Mouse (Mus musculus): ENCODE results near the gene Ulk2. TPM values are rescaled to one million over a fixed set of nuclear protein-coding genes. Genes with fewer than 3 reads are reported as not detected.
"Not testable (repeated sequence)": the region's sequence is repeated elsewhere in the genome, so short reads cannot be mapped to it uniquely, and the experiment has no call there.

Ulk2 gene
- polyA plus RNA-seq, 1 experiment: 97.5 TPM

- DNase-seq (ENCODE audit: low read depth): no peak
- TF ChIP-seq POLR2A (IDR thresholded peaks at IDR 0.05; ENCODE audit: borderline replicate concordance, extremely low read depth, insufficient read depth, insufficient read length, poor library complexity, severe bottlenecking): no peak
- no peak for TF ChIP-seq CTCF (IDR thresholded peaks at IDR 0.05; ENCODE audit: borderline replicate concordance, extremely low read depth, insufficient read depth, insufficient read length)
Observed at GRCm38 (mm10) chr11:61851195-61851594, 3.7 kb downstream of the Ulk2 start.

- not testable (repeated sequence) for DNase-seq (ENCODE audit: low read depth)
Observed at GRCm38 (mm10) chr11:61840663-61841062, 14.2 kb downstream of the Ulk2 start.

- no peak for DNase-seq (ENCODE audit: low read depth)
- no peak for TF ChIP-seq CTCF (IDR thresholded peaks at IDR 0.05; ENCODE audit: borderline replicate concordance, extremely low read depth, insufficient read depth, insufficient read length)
- TF ChIP-seq POLR2A (IDR thresholded peaks at IDR 0.05; ENCODE audit: borderline replicate concordance, extremely low read depth, insufficient read depth, insufficient read length, poor library complexity, severe bottlenecking): no peak
Observed at GRCm38 (mm10) chr11:61839940-61840339, 14.9 kb downstream of the Ulk2 start.

- DNase-seq (ENCODE audit: low read depth): no peak
- no peak for TF ChIP-seq CTCF (IDR thresholded peaks at IDR 0.05; ENCODE audit: borderline replicate concordance, extremely low read depth, insufficient read depth, insufficient read length)
Observed at GRCm38 (mm10) chr11:61839182-61839581, 15.7 kb downstream of the Ulk2 start.

- peak; percentile 35 for DNase-seq (ENCODE audit: low read depth)
Observed at GRCm38 (mm10) chr11:61809793-61810192, 45.1 kb downstream of the Ulk2 start.

GRCm38 (mm10) chr11:61808551-61809117 is 46.2 kb downstream of the Ulk2 start:
- no peak for DNase-seq (ENCODE audit: low read depth)
- no peak for TF ChIP-seq POLR2A (IDR thresholded peaks at IDR 0.05; ENCODE audit: borderline replicate concordance, extremely low read depth, insufficient read depth, insufficient read length, poor library complexity, severe bottlenecking)
- no peak for TF ChIP-seq CTCF (IDR thresholded peaks at IDR 0.05; ENCODE audit: borderline replicate concordance, extremely low read depth, insufficient read depth, insufficient read length)

More at GRCm38 (mm10) chr11:61809793-61810192, 45.1 kb downstream of the Ulk2 start:
- TF ChIP-seq POLR2A (IDR thresholded peaks at IDR 0.05; ENCODE audit: borderline replicate concordance, extremely low read depth, insufficient read depth, insufficient read length, poor library complexity, severe bottlenecking) (no peak), CTCF (IDR thresholded peaks at IDR 0.05; ENCODE audit: borderline replicate concordance, extremely low read depth, insufficient read depth, insufficient read length) (no peak)

GRCm38 (mm10) chr11:61793441-61793840 is 61.4 kb downstream of the Ulk2 start:
- DNase-seq (ENCODE audit: low read depth): no peak

GRCm38 (mm10) chr11:61788550-61788949 is 66.3 kb downstream of the Ulk2 start:
- TF ChIP-seq CTCF (IDR thresholded peaks at IDR 0.05; ENCODE audit: borderline replicate concordance, extremely low read depth, insufficient read depth, insufficient read length) (no peak), POLR2A (IDR thresholded peaks at IDR 0.05; ENCODE audit: borderline replicate concordance, extremely low read depth, insufficient read depth, insufficient read length, poor library complexity, severe bottlenecking) (no peak)
- DNase-seq (ENCODE audit: low read depth): no peak

More at GRCm38 (mm10) chr11:61793441-61793840, 61.4 kb downstream of the Ulk2 start:
- TF ChIP-seq CTCF (IDR thresholded peaks at IDR 0.05; ENCODE audit: borderline replicate concordance, extremely low read depth, insufficient read depth, insufficient read length) (no peak), POLR2A (IDR thresholded peaks at IDR 0.05; ENCODE audit: borderline replicate concordance, extremely low read depth, insufficient read depth, insufficient read length, poor library complexity, severe bottlenecking) (no peak)

- not testable (repeated sequence) for DNase-seq (ENCODE audit: low read depth)
Observed at GRCm38 (mm10) chr11:61782526-61782925, 72.3 kb downstream of the Ulk2 start.

GRCm38 (mm10) chr11:61774551-61775149 is 80.2 kb downstream of the Ulk2 start:
- no peak for DNase-seq (ENCODE audit: low read depth)
- TF ChIP-seq POLR2A (IDR thresholded peaks at IDR 0.05; ENCODE audit: borderline replicate concordance, extremely low read depth, insufficient read depth, insufficient read length, poor library complexity, severe bottlenecking): no peak
- no peak for TF ChIP-seq CTCF (IDR thresholded peaks at IDR 0.05; ENCODE audit: borderline replicate concordance, extremely low read depth, insufficient read depth, insufficient read length)

- peak; percentile 98 for DNase-seq (ENCODE audit: low read depth)
- peak; percentile 81 for TF ChIP-seq POLR2A (IDR thresholded peaks at IDR 0.05; ENCODE audit: borderline replicate concordance, extremely low read depth, insufficient read depth, insufficient read length, poor library complexity, severe bottlenecking)
- no peak for TF ChIP-seq CTCF (IDR thresholded peaks at IDR 0.05; ENCODE audit: borderline replicate concordance, extremely low read depth, insufficient read depth, insufficient read length)
Observed at GRCm38 (mm10) chr11:61761584-61762407, 93.1 kb downstream of the Ulk2 start, which contains the start of gene Prpsap2. Gene Prpsap2, minus strand, starts transcription at chr11:61762088.

- peak; percentile 15 for DNase-seq (ENCODE audit: low read depth)
- TF ChIP-seq CTCF (IDR thresholded peaks at IDR 0.05; ENCODE audit: borderline replicate concordance, extremely low read depth, insufficient read depth, insufficient read length) (peak; percentile 3; the same call in 1 of the 2 replicates), POLR2A (IDR thresholded peaks at IDR 0.05; ENCODE audit: borderline replicate concordance, extremely low read depth, insufficient read depth, insufficient read length, poor library complexity, severe bottlenecking) (no peak)
Observed at GRCm38 (mm10) chr11:61760518-61760917, 94.4 kb downstream of the Ulk2 start.
